Mouse (Mus musculus): ENCODE data around the gene Slc19a2. TPM values are rescaled to one million over a fixed set of nuclear protein-coding genes. Genes with fewer than 3 reads are reported as not detected.

The Slc19a2 gene
- polyA plus RNA-seq (2012; rRNA removed) = 17.7 and 21.9 TPM in 2 replicates

DNA sequence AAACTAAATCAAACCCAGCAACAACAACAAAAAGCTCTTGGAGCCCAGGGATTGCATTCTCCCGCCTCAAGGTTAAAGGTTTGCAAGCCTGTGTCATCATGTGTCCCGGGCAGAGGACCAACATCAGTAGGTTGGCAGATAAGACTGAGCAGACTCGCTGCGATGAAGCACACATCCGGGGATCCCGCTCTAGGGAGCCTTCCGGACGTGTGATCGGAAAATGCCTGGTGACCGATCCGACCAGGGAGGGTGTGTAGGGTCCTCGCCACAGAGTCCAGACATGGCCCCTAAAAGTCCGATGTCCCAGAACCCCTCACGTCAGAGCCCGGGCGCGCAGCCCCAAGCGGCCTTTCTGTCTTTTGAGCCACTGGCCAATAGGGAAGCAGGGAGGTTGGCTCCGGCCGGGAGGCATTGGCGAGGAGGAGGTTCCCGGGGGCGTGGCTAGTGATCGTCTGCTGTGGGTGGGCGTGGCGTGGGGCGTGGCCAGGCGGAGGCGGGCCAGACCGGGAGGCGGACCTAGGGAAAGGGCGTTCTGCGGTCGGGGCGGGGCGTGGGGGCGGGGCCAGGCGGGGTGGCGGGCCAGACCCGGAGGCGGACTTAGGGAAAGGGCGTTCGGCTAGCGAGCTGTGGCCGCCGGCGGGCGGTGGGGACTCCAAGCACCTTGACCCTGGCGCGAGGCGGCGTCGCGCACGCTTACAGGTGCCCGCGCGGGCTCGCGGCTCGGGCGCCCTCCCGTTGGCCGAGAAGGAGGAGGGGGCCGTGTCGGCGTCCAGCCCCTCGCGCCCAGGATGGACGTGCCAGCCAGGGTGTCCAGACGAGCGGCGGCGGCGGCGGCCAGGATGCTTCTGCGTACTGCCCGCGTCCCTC, at the start of gene Slc19a2:
Gene Slc19a2, plus strand, starts transcription at position 582 of the 867 bp plus-strand sequence.

GRCm38 (mm10) chr1:164275455-164275954, 26.7 kb downstream of the Slc19a2 start, which contains the start of gene Ccdc181:
Ccdc181 (plus strand) TSS chr1:164275585.

DNA sequence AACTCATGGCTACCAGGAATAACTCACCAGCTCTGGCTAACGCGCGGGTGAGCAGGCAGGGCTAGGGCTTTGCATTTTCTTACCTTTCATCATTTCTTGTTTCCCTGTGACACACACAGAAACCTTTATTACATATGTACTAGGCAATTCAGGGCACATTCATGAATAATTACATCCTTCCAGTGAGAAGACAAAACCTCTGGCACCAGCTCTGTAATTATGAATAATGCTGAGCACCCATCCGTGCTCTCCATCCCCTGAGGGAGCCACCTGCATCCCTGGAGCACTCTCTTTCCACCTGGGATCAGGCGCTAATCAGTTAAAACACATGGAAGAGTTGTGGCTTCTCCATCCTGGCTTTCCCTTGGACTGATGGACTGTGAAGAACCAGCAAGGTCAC, 55.0 kb downstream of the Slc19a2 start, which contains the start of gene Nme7:
Gene Nme7, plus strand, starts transcription at position 301 of the 400 bp plus-strand sequence.

GRCm38 (mm10) chr1:164307124-164307751, 58.4 kb downstream of the Slc19a2 start, which contains the start of gene Blzf1:
Blzf1 (minus strand) TSS chr1:164307489.

Other genes with a start within 250 kb of the Slc19a2 start
- 0.39 and 0.41 TPM in 2 replicates for gene Sele, start 200.8 kb upstream of the Slc19a2 start, polyA plus RNA-seq (2012; rRNA removed)
- gene Sell, start 187.1 kb upstream of the Slc19a2 start, polyA plus RNA-seq (2012; rRNA removed) = 0.30 and 0.38 TPM in 2 replicates
- 5.6 and 6.8 TPM in 2 replicates for gene Selp, start 133.8 kb upstream of the Slc19a2 start, polyA plus RNA-seq (2012; rRNA removed)
- 0.50 and 0.52 TPM in 2 replicates for gene F5, start 97.2 kb upstream of the Slc19a2 start, polyA plus RNA-seq (2012; rRNA removed)
- gene Ccdc181, start 26.5 kb downstream of the Slc19a2 start, polyA plus RNA-seq (2012; rRNA removed) = 3.2 and 4.0 TPM in 2 replicates
- gene Nme7, start 55.1 kb downstream of the Slc19a2 start, polyA plus RNA-seq (2012; rRNA removed) = 6.0 and 8.0 TPM in 2 replicates
- gene Blzf1, start 58.4 kb downstream of the Slc19a2 start, polyA plus RNA-seq (2012; rRNA removed) = 1.6 and 2.6 TPM in 2 replicates
- 25.5 and 39.5 TPM in 2 replicates for gene Atp1b1, start 209.3 kb downstream of the Slc19a2 start, polyA plus RNA-seq (2012; rRNA removed)